Mouse (Mus musculus) liver, postnatal 0 days (tissue): ENCODE data around the gene Wars2. TPM values are rescaled to one million over a fixed set of nuclear protein-coding genes. Genes with fewer than 3 reads are reported as not detected.
A peak's percentile ranks its signal among the peaks of the same experiment; 100 is the strongest.

ENCODE experiments used
- ATAC-seq: fragments of 200-750 bp; cut with Nextera tagmentation; 2 replicates; pipeline ENCODE4 v1.8.0; 2017; ENCODE audit warnings: mild to moderate bottlenecking, moderate library complexity
- DNase-seq: peaks from one replicate; pipeline ENCODE4 v3.0.0-alpha.2; 2016
- H3K27ac ChIP-seq: fragments of 300-500 bp; sonication (generic); 2 replicates; pipeline ENCODE4 v1.5.1; 2014; ENCODE audit warnings: antibody characterized with exemption, moderate library complexity, mild to moderate bottlenecking, low read depth
- H3K27me3 ChIP-seq: fragments of 300-500 bp; sonication (generic); 2 replicates; pipeline ENCODE4 v1.6.1; 2014; ENCODE audit warnings: low read length, control low read depth, mixed read lengths; ENCODE audit not compliant: insufficient read depth
- H3K36me3 ChIP-seq: fragments of 300-500 bp; sonication (generic); replicated peaks from 2 replicates; pipeline ENCODE4 v1.6.1; 2014; ENCODE audit warnings: mild to moderate bottlenecking, control low read depth, low read length, moderate library complexity, mixed read lengths; ENCODE audit not compliant: insufficient read depth
- H3K4me1 ChIP-seq: fragments of 300-500 bp; sonication (generic); 2 replicates; pipeline ENCODE4 v1.6.1; 2014; ENCODE audit warnings: antibody characterized with exemption, mild to moderate bottlenecking, control low read depth; ENCODE audit not compliant: insufficient read depth
- H3K4me2 ChIP-seq: fragments of 300-500 bp; sonication (generic); 2 replicates; pipeline ENCODE4 v1.6.1; 2014; ENCODE audit warnings: low read depth, mild to moderate bottlenecking, low read length, moderate library complexity, mixed read lengths
- H3K4me3 ChIP-seq: fragments of 300-500 bp; sonication (generic); 2 replicates; pipeline ENCODE4 v1.5.1; 2014; ENCODE audit warnings: low read depth, low read length
- H3K9ac ChIP-seq: fragments of 300-500 bp; sonication (generic); replicated peaks from 2 replicates; pipeline ENCODE4 v1.6.1; 2014; ENCODE audit warnings: mild to moderate bottlenecking, moderate library complexity
- H3K9me3 ChIP-seq: fragments of 300-500 bp; sonication (generic); 2 replicates; pipeline ENCODE4 v1.6.1; 2016; ENCODE audit warnings: mild to moderate bottlenecking, control low read depth, low read length, mixed read lengths
- CTCF ChIP-seq: sonication (generic); IDR thresholded peaks from 2 replicates; pipeline ENCODE4 v1.5.1; 2016; ENCODE audit warnings: antibody characterized with exemption, low read depth
- EP300 ChIP-seq: IDR thresholded peaks from 2 replicates; pipeline ENCODE4 v1.6.1; 2016; ENCODE audit warnings: antibody characterized with exemption, low read depth, mild to moderate bottlenecking
- WGBS: fragments of 180-500 bp; shearing (Covaris S2); extraction: QIAGEN DNeasy Blood & Tissue Kit; methylation state at CpG from one replicate; pipeline ENCODE4 v1.1.7; 2014; ENCODE audit not compliant: insufficient replicate concordance; 5-methylcytosine and 5-hydroxymethylcytosine counted together
- polyA plus RNA-seq: library from polyadenylated mRNA; unstranded; fragments of >200 nt; fragmentation: Nextera tagmentation; extraction: Ambion mirVana; gene quantifications from 2 replicates; pipeline ENCODE4 v1.2.1, GENCODE M21; 2015

The Wars2 gene
- polyA plus RNA-seq, 1 experiment from 2014 or later, result 1.4 TPM

- Histone ChIP-seq H3K4me1 (no peaks in the 10 kb centered on the region), H3K36me3 (no peaks in the 10 kb centered on the region), H3K27me3 (no peaks in the 10 kb centered on the region), H3K9ac (no peak overlapping the region), H3K4me2 (no peak overlapping the region), H3K9me3 (0 out of 2 replicates have a peak, but pooled peaks cover 3% of the 10 kb centered on the region), H3K27ac (no peak overlapping the region), H3K4me3 (no peak overlapping the region)
- TF ChIP-seq CTCF (no peak), EP300 (no peak)
- DNase-seq (no peak), ATAC-seq (no peak)
- WGBS, result 57% methylated on average over 4 of the region's 4 CpGs
These were observed 16.7 kb downstream of the Wars2 start for GRCm38 (mm10) chr3:99157451-99158015.

- H3K36me3 ChIP-seq, result no peaks in the 10 kb centered on the region
- no peak overlapping the region for H3K4me3 ChIP-seq
- H3K4me1 ChIP-seq, result no peaks in the 10 kb centered on the region
- H3K9ac ChIP-seq, result no peak overlapping the region
- no peak for DNase-seq
- H3K27me3 ChIP-seq, result no peaks in the 10 kb centered on the region
- H3K4me2 ChIP-seq, result no peak overlapping the region
- whole genome bisulfite sequencing, result 76% methylated on average over 3 of the region's 3 CpGs
- TF ChIP-seq CTCF (no peak), EP300 (no peak)
- no peak overlapping the region for H3K27ac ChIP-seq
- no peak for ATAC-seq
- 0 out of 2 replicates have a peak, but pooled peaks cover 3% of the 10 kb centered on the region for H3K9me3 ChIP-seq
These were observed 19.1 kb downstream of the Wars2 start for GRCm38 (mm10) chr3:99160016-99160415.

- TF ChIP-seq EP300, result no peak
- no peak for TF ChIP-seq CTCF
- H3K4me3 ChIP-seq, result no peak overlapping the region
These were observed 21.3 kb downstream of the Wars2 start for GRCm38 (mm10) chr3:99162191-99162590.

GRCm38 (mm10) chr3:99167734-99168133, 26.9 kb downstream of the Wars2 start:
- no peaks in the 10 kb centered on the region for H3K36me3 ChIP-seq
- H3K4me2 ChIP-seq, result no peak overlapping the region
- H3K27me3 ChIP-seq, result no peaks in the 10 kb centered on the region
- DNase-seq (no peak), ATAC-seq (no peak)
- 47% methylated on average over 3 of the region's 4 CpGs for WGBS
- H3K9me3 ChIP-seq, result no peaks in the 10 kb centered on the region
- H3K4me1 ChIP-seq, result no peaks in the 10 kb centered on the region
- H3K4me3 ChIP-seq, result no peak overlapping the region
- H3K27ac ChIP-seq, result no peak overlapping the region
- no peak for TF ChIP-seq CTCF
- no peak for TF ChIP-seq EP300
- no peak overlapping the region for H3K9ac ChIP-seq

More at GRCm38 (mm10) chr3:99162191-99162590, 21.3 kb downstream of the Wars2 start:
- Histone ChIP-seq H3K9me3 (0 out of 2 replicates have a peak, but pooled peaks cover 3% of the 10 kb centered on the region), H3K9ac (no peak overlapping the region), H3K4me2 (no peak overlapping the region), H3K4me1 (no peaks in the 10 kb centered on the region), H3K27ac (no peak overlapping the region), H3K36me3 (no peaks in the 10 kb centered on the region), H3K27me3 (no peaks in the 10 kb centered on the region)
- no peak for ATAC-seq
- no peak for DNase-seq
- WGBS, result 69% methylated on average over 2 of the region's 2 CpGs

- Histone ChIP-seq H3K27ac (no peak overlapping the region), H3K4me2 (no peak overlapping the region), H3K9ac (no peak overlapping the region), H3K9me3 (no peaks in the 10 kb centered on the region), H3K4me1 (0 out of 2 replicates have a peak, but pooled peaks cover 3% of the 10 kb centered on the region), H3K36me3 (no peaks in the 10 kb centered on the region), H3K27me3 (no peaks in the 10 kb centered on the region), H3K4me3 (no peak overlapping the region)
- TF ChIP-seq EP300 (peak; percentile 51; the same call in 1 of the 2 replicates), CTCF (no peak)
- ATAC-seq, result peak; percentile 67
- WGBS, result 70% methylated on average over 5 of the region's 5 CpGs
- no peak for DNase-seq
These were observed 32.3 kb downstream of the Wars2 start for GRCm38 (mm10) chr3:99173178-99173577.

- no peak for ATAC-seq
- TF ChIP-seq CTCF, result no peak
- TF ChIP-seq EP300, result no peak
- no peak overlapping the region for H3K4me3 ChIP-seq
- H3K27ac ChIP-seq, result no peak overlapping the region
- H3K4me1 ChIP-seq, result 0 out of 2 replicates have a peak, but pooled peaks cover 3% of the 10 kb centered on the region
- H3K36me3 ChIP-seq, result no peaks in the 10 kb centered on the region
- 41% methylated on average over 9 of the region's 9 CpGs for WGBS
- H3K4me2 ChIP-seq, result no peak overlapping the region
- DNase-seq, result no peak
- no peaks in the 10 kb centered on the region for H3K27me3 ChIP-seq
- no peak overlapping the region for H3K9ac ChIP-seq
- no peaks in the 10 kb centered on the region for H3K9me3 ChIP-seq
These were observed 33.9 kb downstream of the Wars2 start for GRCm38 (mm10) chr3:99174658-99175304.
